Mouse (Mus musculus) retina, adult 2 months (tissue): Measurements from ENCODE around the gene Samd4b.

Experiments used
- DNase-seq: peaks from one replicate; pipeline ENCODE4 v3.0.0-alpha.2; 2012; ENCODE audit warnings: low read depth, low spot score

Samd4b gene

GRCm38 (mm10) chr7:28447101-28447830 lies 150.7 kb downstream of the Samd4b start:
- DNase-seq = no peak

DNA sequence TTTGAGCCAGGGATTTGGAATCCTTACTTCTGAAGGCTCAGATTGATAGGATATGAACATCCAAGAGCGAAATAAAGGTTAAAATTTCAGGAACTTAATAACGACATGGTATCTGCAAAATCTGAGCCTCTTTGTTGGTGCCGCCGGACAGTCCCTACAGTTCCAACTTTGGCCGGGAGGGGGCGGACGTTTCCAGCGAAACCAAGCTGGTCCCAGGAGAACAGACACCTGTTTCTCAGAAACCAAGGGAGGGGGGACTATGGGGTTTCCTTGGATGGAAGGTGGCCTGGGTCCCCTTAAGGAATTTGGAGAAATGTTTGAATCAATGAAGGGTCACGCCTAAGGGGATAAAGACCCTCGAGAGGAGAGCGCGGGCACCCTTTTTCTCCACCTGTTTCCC lies 151.5 kb downstream of the Samd4b start:
- peak; percentile 34 for DNase-seq

- no peak for DNase-seq
Measured at GRCm38 (mm10) chr7:28444344-28444974, 153.5 kb downstream of the Samd4b start.

GRCm38 (mm10) chr7:28442688-28443087 lies 155.3 kb downstream of the Samd4b start:
- no peak for DNase-seq

DNA sequence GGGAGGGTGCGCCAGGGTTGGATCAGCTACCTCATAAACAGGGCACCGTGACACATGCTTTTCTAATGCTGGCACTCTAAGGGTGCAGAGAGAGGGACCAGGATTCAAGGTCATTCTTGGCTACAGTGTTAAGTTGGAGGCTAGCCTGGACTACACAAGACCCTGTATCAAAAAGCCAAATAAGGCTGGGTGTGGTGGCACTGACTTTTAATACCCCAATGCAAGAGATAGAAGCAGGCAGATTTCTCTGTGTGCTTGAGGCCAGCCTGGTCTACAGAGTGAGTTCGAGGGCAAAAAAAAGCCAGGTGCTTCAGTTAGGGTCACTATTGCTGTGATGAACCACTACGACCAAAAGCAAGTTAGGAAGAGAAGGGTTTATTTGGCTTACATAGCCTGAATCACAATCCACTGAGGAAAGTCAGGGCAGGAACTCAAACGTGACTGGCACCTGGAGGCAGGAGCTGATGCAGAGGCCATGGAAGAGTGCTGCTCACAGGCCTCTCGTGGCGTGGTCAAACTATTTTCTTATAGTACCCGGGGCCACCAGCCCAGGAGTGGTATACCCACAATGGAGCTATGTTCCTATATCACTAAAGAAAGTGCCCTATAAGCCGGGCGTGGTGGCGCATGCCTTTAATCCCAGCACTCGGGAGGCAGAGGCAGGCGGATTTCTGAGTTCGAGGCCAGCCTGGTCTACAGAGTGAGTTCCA lies 156.0 kb downstream of the Samd4b start:
- DNase-seq = no peak

DNA sequence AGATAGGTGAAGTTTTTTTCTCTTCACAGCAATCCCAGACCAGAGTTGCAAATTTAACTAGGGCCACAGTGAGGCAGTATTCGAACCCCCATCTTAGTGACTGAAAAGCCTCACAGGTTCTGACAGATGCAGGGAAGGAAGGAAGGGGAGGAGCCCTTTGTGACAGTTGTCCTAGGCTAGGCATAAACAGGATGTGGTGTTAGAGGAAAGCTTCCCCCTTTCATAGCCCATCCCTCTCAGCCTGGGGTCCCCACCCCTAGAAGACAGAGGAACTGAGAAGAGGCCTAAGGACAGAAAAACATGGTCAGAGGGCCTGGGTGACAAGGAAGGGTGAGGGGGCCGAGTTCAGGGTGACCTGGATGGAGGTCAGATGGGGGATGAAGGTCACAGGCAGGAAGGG lies 157.2 kb downstream of the Samd4b start:
- no peak for DNase-seq

DNA sequence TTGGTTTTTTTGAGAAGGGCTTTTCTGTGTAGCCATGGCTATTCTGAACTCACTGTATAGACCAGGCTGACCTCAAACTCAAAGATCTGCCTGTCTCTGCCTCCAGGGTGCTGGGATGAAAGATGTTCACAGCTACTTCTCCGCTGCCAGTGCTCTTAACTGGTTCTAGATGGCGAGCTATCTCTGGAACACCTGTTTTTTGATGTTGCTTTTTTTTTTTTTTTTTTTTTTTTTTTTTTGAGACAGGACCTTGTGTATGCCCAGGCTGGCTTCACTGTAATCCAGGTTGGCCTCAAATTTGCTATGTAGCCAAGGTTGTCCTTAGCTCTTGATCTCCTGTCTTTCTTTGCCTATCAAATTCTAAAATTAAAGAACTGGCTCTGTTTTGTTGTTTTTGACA lies 159.2 kb downstream of the Samd4b start:
- DNase-seq = no peak

DNA sequence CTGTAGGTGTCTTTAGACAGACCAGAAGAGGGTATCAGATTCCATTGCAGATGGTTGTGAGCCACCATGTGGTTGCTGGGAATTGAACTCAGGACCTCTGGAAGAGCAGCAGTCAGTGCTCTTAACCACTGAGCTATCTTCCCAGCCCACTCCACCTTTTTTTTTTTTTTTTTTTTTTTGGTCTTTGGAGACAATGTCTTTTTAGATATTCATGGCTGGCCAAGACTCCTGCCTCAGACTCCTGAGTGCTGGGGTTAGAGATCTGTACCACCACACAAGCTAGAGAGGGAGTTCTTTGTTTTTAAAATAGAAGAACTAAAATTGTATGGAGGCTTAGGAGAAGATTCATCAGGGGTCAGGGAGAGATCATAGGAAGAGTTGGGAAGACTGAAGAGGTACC lies 160.0 kb downstream of the Samd4b start:
- DNase-seq = no peak

DNA sequence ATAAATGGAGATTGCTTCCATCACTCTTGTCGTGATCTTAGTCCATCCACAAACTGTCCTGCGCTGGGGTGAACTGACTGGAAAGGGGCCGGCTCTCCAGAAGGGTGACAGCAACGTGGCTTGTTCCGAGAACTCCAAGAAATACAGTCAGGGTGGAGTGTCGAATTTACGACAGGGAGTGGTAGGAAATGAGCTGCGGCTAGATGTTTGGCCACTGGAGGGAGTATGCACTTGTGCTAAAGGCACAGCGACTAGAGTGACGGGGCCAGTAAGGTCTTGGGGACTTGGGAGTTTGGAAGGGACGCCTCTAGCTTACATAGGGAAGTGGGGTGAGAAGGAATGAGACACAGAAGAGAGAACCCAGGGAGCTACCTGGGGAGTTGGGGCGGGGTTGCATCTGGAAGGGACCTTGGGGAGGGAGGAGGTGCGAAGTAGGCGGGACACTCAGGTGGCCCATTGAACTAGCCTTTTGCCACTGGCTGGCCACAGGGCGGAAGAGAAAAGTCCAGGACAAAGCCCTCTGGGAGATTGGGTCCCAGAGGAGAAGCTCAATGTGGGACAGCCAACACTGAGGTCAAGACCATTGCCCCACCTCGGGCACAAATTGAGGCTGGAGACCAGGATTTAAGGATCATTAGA lies 160.9 kb downstream of the Samd4b start, which contains the start of gene Gmfg:
Gene Gmfg (plus strand): TSS at position 516 of the 639 bp plus-strand sequence.
- peak; percentile 45 for DNase-seq

DNA sequence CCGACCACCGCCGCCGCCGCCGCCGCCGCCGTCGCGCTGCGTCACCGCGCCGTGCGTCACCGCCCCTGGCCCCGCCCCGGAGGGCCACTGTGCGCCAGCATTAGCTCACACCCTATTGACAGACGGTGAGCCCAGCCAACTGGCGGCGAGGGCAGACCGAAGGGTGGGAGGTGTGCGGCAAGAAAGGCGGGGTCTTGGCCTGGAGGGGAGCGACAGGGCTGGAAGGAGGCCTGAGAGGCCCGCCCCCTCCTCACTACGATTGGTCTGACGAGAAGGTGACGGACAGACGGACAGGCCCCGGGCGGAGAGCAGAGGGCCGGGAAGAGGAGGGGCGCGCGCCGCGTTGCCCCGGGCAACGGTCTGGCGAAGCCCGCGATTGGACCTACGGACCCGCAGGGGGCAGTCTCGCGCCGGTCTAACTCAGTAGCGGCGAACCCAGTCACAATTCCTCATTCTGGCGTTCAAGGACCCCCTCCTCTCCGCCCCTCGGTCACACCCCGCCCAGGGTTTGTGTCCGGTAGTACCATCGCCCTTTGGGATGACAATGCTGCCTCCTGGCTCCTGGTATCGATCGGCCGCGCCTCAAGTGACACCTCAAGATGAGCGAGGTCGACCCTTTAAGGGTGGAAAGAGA lies 161.6 kb downstream of the Samd4b start:
- peak; percentile 99 for DNase-seq

DNA sequence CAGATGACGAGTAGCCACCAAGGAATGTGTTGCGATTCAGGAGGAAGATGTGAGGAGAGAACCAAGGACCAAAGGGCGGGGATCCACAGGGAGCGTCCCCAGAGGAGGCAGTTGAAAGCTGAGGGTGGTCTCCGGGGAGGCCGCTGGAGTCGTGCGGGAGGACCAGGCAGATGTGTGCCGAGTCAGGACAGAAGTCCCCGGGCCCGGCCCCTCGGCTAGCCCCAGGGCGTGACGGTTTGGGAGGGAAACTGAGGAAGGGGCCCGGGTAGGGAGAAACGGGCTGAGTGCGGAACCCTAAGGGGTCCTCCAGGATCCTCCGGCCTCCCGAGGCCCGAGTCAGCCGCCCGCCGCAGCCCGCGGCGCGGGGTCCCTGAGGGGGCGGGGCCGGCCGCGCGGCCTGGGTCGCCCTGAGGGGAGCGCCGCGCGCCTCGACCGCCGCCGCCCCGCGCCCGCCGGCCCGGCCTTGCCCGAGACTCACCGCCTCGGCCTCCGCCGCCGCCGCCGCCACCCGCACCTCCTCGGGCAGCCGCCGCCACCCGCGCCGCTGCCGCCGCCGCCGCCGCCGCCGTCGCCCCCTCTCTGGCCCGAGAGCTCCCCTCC lies 162.2 kb downstream of the Samd4b start:
- DNase-seq = no peak

GRCm38 (mm10) chr7:28432252-28432651 lies 165.7 kb downstream of the Samd4b start:
- DNase-seq = no peak

- no peak for DNase-seq
Measured at GRCm38 (mm10) chr7:28430512-28430911, 167.4 kb downstream of the Samd4b start.

DNA sequence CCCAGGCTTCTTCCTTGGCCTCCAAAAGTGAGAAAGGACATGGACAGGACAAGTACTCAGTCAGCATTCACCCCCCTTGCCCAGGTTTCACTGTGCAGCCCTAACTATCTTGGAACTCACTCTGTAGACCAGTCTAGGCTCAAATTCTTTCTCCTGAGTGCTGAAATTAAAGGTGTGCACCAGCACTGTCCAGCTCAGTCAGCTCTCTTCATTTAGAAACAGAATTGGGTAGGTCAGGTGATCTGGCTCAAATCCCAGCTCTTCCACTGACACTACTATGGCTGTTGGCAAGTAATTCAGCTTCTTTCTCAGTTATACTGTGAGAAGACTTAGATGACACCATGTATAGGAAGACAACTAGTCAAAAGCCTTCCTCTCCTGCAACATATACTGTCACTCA lies 170.2 kb downstream of the Samd4b start:
- DNase-seq = no peak

- no peak for DNase-seq
Measured at GRCm38 (mm10) chr7:28423018-28423417, 174.9 kb downstream of the Samd4b start.

- DNase-seq = no peak
Measured at GRCm38 (mm10) chr7:28419416-28419815, 178.5 kb downstream of the Samd4b start.

DNA sequence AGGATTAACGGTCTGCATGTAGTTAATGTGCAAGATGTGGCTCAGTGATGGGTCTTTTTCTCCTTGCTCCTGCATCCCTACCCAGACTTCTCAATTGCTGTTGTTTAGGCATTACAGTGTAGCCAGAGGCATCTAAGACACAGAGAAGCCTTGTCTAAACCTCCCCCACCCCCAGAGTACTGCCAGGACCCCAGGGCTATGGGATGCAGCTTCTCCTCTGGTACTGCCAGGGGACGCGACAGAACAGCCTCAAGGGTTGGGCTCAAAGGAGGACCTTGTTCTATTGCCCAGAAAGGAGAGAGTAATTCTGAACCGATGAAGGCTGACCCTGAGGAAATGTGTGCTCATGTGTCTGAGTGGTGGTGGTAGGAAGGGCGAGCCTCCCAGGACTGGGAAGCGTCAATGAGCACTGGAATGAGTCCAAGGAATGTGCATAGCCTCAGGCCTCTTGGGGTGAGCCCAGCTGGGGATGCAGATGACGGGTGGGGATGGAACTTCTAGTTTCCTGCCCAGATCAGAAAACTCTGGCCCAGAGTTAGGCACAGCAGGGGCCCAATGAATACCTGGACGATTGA lies 179.8 kb downstream of the Samd4b start:
- DNase-seq = no peak

GRCm38 (mm10) chr7:28417368-28417767 lies 180.6 kb downstream of the Samd4b start:
- DNase-seq = no peak

DNA sequence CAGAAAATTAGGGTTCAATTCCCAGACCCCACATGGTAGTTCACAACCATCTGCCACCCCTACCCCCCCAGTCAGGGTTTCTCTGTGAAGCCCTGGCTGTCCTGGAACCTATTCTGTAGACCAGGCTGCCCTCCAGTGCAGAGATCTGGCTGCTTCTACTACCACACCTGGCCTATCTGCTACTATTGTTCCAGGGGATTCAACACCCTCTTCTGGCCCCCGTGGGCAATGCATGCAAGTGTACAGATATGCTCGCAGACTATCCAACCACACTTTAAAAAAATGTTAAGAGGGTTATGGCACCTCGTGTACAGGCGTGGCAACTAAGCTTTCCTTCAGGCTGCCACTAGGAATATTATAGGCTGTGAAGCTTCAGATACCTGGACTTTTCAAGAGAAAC lies 185.1 kb downstream of the Samd4b start:
- no peak for DNase-seq

DNA sequence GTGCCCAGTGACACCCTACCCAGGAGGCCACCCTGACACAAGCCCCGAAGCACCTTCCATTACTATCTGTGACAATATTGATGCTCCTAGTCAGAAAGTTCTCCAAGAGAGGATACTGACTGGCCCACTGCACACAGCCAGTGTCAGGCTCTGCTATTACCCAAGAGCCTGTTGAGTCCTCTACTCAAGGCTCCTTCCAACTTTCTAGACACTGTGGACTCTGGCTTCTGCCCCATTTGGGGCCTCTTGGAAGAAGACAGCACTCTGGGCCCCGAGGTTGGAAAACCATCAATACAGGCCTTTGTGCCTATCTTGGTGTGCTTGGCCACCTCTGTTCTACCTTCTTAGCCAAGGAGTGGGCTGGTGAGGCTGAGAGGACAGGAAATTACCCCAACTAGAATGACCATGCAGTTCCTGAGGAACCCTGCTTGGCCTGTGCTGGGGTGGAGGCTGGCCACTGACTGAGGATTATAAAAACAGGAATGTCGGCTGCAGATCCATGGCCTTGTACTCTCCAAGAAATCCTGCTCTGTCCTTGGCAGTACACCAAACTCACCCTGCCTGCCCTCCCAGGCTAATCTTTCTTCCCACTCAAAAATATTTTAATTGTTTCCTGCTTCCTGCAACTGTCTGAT lies 187.0 kb downstream of the Samd4b start:
- DNase-seq = no peak
